Mouse (Mus musculus) cortical plate, adult 2 months (tissue): ENCODE data around the gene Brms1. TPM values are rescaled to one million over a fixed set of nuclear protein-coding genes. Genes with fewer than 3 reads are reported as not detected.

ENCODE experiments used
- H3K27ac ChIP-seq: fragments of 200-500 bp; 2 replicates; pipeline ENCODE4 v1.5.1; 2012; ENCODE audit warnings: low read length, control low read depth, inconsistent platforms; ENCODE audit not compliant: insufficient read depth
- H3K4me1 ChIP-seq: fragments of 200-500 bp; 2 replicates; pipeline ENCODE4 v1.6.1; 2011; ENCODE audit warnings: low read length; ENCODE audit not compliant: control insufficient read depth, insufficient read depth
- H3K4me3 ChIP-seq: fragments of 200-500 bp; 2 replicates; pipeline ENCODE4 v1.5.1; 2011; ENCODE audit warnings: mild to moderate bottlenecking, low read length, control low read depth; ENCODE audit not compliant: insufficient read depth
- CTCF ChIP-seq: fragments of 200-500 bp; IDR thresholded peaks from 2 replicates; pipeline ENCODE4 v1.5.1; 2011; ENCODE audit warnings: mild to moderate bottlenecking, control low read depth, low read length; ENCODE audit not compliant: insufficient read depth; ENCODE audit errors: extremely low read depth
- POLR2A ChIP-seq: fragments of 200-500 bp; IDR thresholded peaks from 2 replicates; pipeline ENCODE4 v1.6.1; 2011; ENCODE audit warnings: mild to moderate bottlenecking, low read length, control low read depth; ENCODE audit not compliant: insufficient read depth; ENCODE audit errors: extremely low read depth
- polyA plus RNA-seq: library from polyadenylated mRNA; depleted of rRNA; stranded (reverse); fragments of >200 nt; gene quantifications from 2 replicates; pipeline ENCODE4 v1.2.3, GENCODE M21; 2012; rRNA removed

Brms1 gene
- polyA plus RNA-seq, 1 experiment: 34.8 TPM

- Histone ChIP-seq H3K4me1 (peaks cover 2% of the 10 kb centered on the region; the same call in 1 of the 2 replicates), H3K27ac (0 out of 2 replicates have a peak overlapping the region, but pooled peaks have one; percentile 76), H3K4me3 (peak overlapping the region; percentile 55)
- TF ChIP-seq CTCF: no peak
- TF ChIP-seq POLR2A: no peak
Measured at GRCm38 (mm10) chr19:5097521-5098362, 56.6 kb downstream of the Brms1 start.

GRCm38 (mm10) chr19:5098363-5099143, 57.4 kb downstream of the Brms1 start, which contains the start of gene Cnih2:
Cnih2 (minus strand) TSS chr19:5098521.
- peak within 1 kb of the TSS; percentile 55 for H3K4me3 ChIP-seq
- H3K4me1 ChIP-seq: peaks cover 2% of the 10 kb centered on the region; the same call in 1 of the 2 replicates
- TF ChIP-seq CTCF: no peak
- peak; percentile 59 for TF ChIP-seq POLR2A

More at GRCm38 (mm10) chr19:5098363-5099143, 57.4 kb downstream of the Brms1 start, which contains the start of gene Cnih2:
- H3K27ac ChIP-seq: 0 out of 2 replicates have a peak within 1 kb of the TSS, but pooled peaks have one; percentile 76

Other genes starting within 250 kb of the Brms1 start
- 57.4 and 61.8 TPM in 2 replicates for gene Rbm4, start 247.5 kb upstream of the Brms1 start, polyA plus RNA-seq
- gene Gm21992, start 229.7 kb upstream of the Brms1 start, polyA plus RNA-seq: 16.7 and 18.9 TPM in 2 replicates
- gene Rbm14, start 229.7 kb upstream of the Brms1 start, polyA plus RNA-seq: 22.8 and 25.1 TPM in 2 replicates
- 48.7 and 49.1 TPM in 2 replicates for gene Ccs, start 202.0 kb upstream of the Brms1 start, polyA plus RNA-seq
- gene Ccdc87, start 202.0 kb upstream of the Brms1 start, polyA plus RNA-seq: 2.0 and 2.1 TPM in 2 replicates
- gene Ctsf, start 186.2 kb upstream of the Brms1 start, polyA plus RNA-seq: 133 and 142 TPM in 2 replicates
- 0.79 and 0.87 TPM in 2 replicates for gene Actn3, start 163.4 kb upstream of the Brms1 start, polyA plus RNA-seq
- gene Zdhhc24, start 162.7 kb upstream of the Brms1 start, polyA plus RNA-seq: 41.3 and 47.9 TPM in 2 replicates
- gene Bbs1, start 134.7 kb upstream of the Brms1 start, polyA plus RNA-seq: 28.5 and 32.7 TPM in 2 replicates
- 51.5 and 54.5 TPM in 2 replicates for gene Dpp3, start 113.1 kb upstream of the Brms1 start, polyA plus RNA-seq
- 15.8 and 19.5 TPM in 2 replicates for gene Peli3, start 98.2 kb upstream of the Brms1 start, polyA plus RNA-seq
- 70.5 and 74.8 TPM in 2 replicates for gene Mrpl11, start 79.2 kb upstream of the Brms1 start, polyA plus RNA-seq
- 16.8 and 20.6 TPM in 2 replicates for gene Npas4, start 51.0 kb upstream of the Brms1 start, polyA plus RNA-seq
- gene Slc29a2, start 17.5 kb upstream of the Brms1 start, polyA plus RNA-seq: 19.8 and 21.5 TPM in 2 replicates
- 106 and 111 TPM in 2 replicates for gene B4gat1, start 2.5 kb upstream of the Brms1 start, polyA plus RNA-seq
- gene AC124502.3, start 2.5 kb upstream of the Brms1 start, polyA plus RNA-seq: 4.8 and 6.8 TPM in 2 replicates
- 68.7 and 69.0 TPM in 2 replicates for gene Rin1, start 9.1 kb downstream of the Brms1 start, polyA plus RNA-seq
- 5.8 and 6.3 TPM in 2 replicates for gene Cd248, start 26.7 kb downstream of the Brms1 start, polyA plus RNA-seq
- gene Tmem151a, start 44.2 kb downstream of the Brms1 start, polyA plus RNA-seq: 145 and 146 TPM in 2 replicates
- 54.7 and 56.2 TPM in 2 replicates for gene Yif1a, start 47.2 kb downstream of the Brms1 start, polyA plus RNA-seq
- 399 and 461 TPM in 2 replicates for gene Cnih2, start 57.2 kb downstream of the Brms1 start, polyA plus RNA-seq
- gene Rab1b, start 65.7 kb downstream of the Brms1 start, polyA plus RNA-seq: 197 and 202 TPM in 2 replicates
- gene Klc2, start 77.2 kb downstream of the Brms1 start, polyA plus RNA-seq: 234 and 242 TPM in 2 replicates
- 47.0 and 47.8 TPM in 2 replicates for gene Pacs1, start 231.8 kb downstream of the Brms1 start, polyA plus RNA-seq